ENCODE assay signal across 12 mouse cellular contexts in the genomic region with DNA sequence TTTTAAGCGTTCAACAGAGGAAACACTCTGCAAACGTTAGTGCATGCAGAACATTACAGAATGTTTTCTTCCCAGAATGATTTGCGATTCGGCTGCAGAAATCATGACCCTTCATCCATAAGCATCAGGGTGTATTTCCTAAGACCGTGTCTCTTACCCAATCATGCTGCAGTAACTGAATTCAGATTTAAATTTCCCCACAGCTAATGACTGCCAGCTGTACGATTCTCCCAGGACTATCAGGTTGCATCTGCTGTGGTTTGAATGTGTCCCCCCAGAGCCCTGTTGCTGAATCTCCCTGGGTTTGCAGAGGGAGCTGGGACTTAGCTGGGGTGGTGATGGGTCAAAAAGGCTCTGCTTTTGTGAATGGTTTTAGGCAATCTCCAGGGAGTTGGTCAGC. TPM values are rescaled to one million over a fixed set of nuclear protein-coding genes. Genes with fewer than 3 reads are reported as not detected.
DNase-seq lines count a peak whose midpoint lies in the region; ATAC-seq and TF ChIP-seq lines count a peak whose summit lies in the region.
"Had no signal": no experiment of that assay in that cellular context is flagged by ENCODE, and none has a peak within 500 bp of the region (broad histone marks: within the 10 kb centered on the region; RNA-seq: fewer than 3 reads in every experiment).

No protein-coding gene starts in this region.

- peak; percentile 56 for DNase-seq in hindbrain, embryonic 10.5 days (ENCODE audit: low spot score)
- DNase-seq in NIH3T3 (ENCODE audit: low read depth): peak; percentile 92
- DNase-seq in midbrain, postnatal 0 days (ENCODE audit: low spot score): no peak
- no peak for DNase-seq in natural killer cell, adult 2 months (ENCODE audit: low spot score in 2 of 2)
- no peak for DNase-seq in left cerebral cortex, postnatal 36 days (ENCODE audit: low spot score in 2 of 2)
- DNase-seq: kidney, adult 18-20 months; lung, postnatal 4 days had no signal

- no peak for ATAC-seq in hindbrain, embryonic 13.5 days (ENCODE audit: low FRiP score)
- ATAC-seq in forebrain, embryonic 13.5 days: no peak
- no peak for ATAC-seq in midbrain, postnatal 0 days (ENCODE audit: low FRiP score)
- no peak for ATAC-seq in megakaryocyte, adult 5-6 weeks (ENCODE audit: poor library complexity, severe bottlenecking)

- 0 out of 2 replicates have a peak, but pooled peaks cover 3% of the 10 kb centered on the region for H3K36me3 ChIP-seq in hindbrain, embryonic 10.5 days
- H3K36me3 ChIP-seq in hindbrain, embryonic 13.5 days: 0 out of 2 replicates have a peak, but pooled peaks cover 4% of the 10 kb centered on the region
- 0 out of 2 replicates have a peak, but pooled peaks cover 4% of the 10 kb centered on the region for H3K36me3 ChIP-seq in forebrain, embryonic 13.5 days (ENCODE audit: poor library complexity, severe bottlenecking)
- no peaks in the 10 kb centered on the region for H3K36me3 ChIP-seq in midbrain, postnatal 0 days (ENCODE audit: insufficient read depth, low read length)

- H3K4me1 ChIP-seq in hindbrain, embryonic 10.5 days (replicated peaks): peaks cover 25% of the 10 kb centered on the region
- peaks cover 29% of the 10 kb centered on the region for H3K4me1 ChIP-seq in hindbrain, embryonic 13.5 days (replicated peaks)
- peaks cover 24% of the 10 kb centered on the region for H3K4me1 ChIP-seq in forebrain, embryonic 13.5 days
- peaks cover 9% of the 10 kb centered on the region; the same call in 1 of the 2 replicates for H3K4me1 ChIP-seq in midbrain, postnatal 0 days (ENCODE audit: insufficient read depth, low read length)

- no peak overlapping the region for H3K9ac ChIP-seq in hindbrain, embryonic 13.5 days
- H3K9ac ChIP-seq in forebrain, embryonic 13.5 days: peak overlapping the region; percentile 12; the same call in 1 of the 2 replicates
- H3K9ac ChIP-seq in midbrain, postnatal 0 days (replicated peaks; ENCODE audit: low read length, poor library complexity, severe bottlenecking): no peak overlapping the region
- H3K9ac ChIP-seq: heart, embryonic 12.5 days had no signal

- no peak overlapping the region for H3K4me2 ChIP-seq in hindbrain, embryonic 13.5 days
- 0 out of 2 replicates have a peak overlapping the region, but pooled peaks have one; percentile 4 for H3K4me2 ChIP-seq in forebrain, embryonic 13.5 days
- no peak overlapping the region for H3K4me2 ChIP-seq in midbrain, postnatal 0 days (ENCODE audit: low read depth, low read length, poor library complexity, severe bottlenecking)
- H3K4me2 ChIP-seq: heart, embryonic 12.5 days had no signal

- intact Hi-C loops in left cerebral cortex, postnatal 36 days (cut with DNase I): no loop called here

- H3K9me3 ChIP-seq in hindbrain, embryonic 10.5 days: peaks cover 2% of the 10 kb centered on the region; the same call in 1 of the 2 replicates
- H3K9me3 ChIP-seq in hindbrain, embryonic 13.5 days: peaks cover 4% of the 10 kb centered on the region; the same call in 1 of the 2 replicates
- peaks cover 7% of the 10 kb centered on the region for H3K9me3 ChIP-seq in forebrain, embryonic 13.5 days (replicated peaks)
- H3K9me3 ChIP-seq in midbrain, postnatal 0 days (ENCODE audit: low read length): no peaks in the 10 kb centered on the region

- H3K4me3 ChIP-seq in hindbrain, embryonic 10.5 days: no peak overlapping the region
- H3K4me3 ChIP-seq in hindbrain, embryonic 13.5 days: no peak overlapping the region
- H3K4me3 ChIP-seq in forebrain, embryonic 13.5 days: no peak overlapping the region
- no peak overlapping the region for H3K4me3 ChIP-seq in midbrain, postnatal 0 days (ENCODE audit: low read depth, low read length)
- H3K4me3 ChIP-seq: erythroblast, embryonic 14.5 days; heart, embryonic 12.5 days had no signal

- TF ChIP-seq CTCF in midbrain, postnatal 0 days (IDR thresholded peaks at IDR 0.05): no peak

- 56% methylated on average over 6 of the region's 6 CpGs for WGBS in hindbrain, embryonic 10.5 days
- 42% methylated on average over 6 of the region's 6 CpGs for WGBS in hindbrain, embryonic 13.5 days
- WGBS in forebrain, embryonic 13.5 days: 50% methylated on average over 6 of the region's 6 CpGs
- 45% methylated on average over 6 of the region's 6 CpGs for WGBS in midbrain, postnatal 0 days

- no peak overlapping the region for H3K27ac ChIP-seq in hindbrain, embryonic 10.5 days
- no peak overlapping the region for H3K27ac ChIP-seq in hindbrain, embryonic 13.5 days
- peak overlapping the region; percentile 19; the same call in 1 of the 2 replicates for H3K27ac ChIP-seq in forebrain, embryonic 13.5 days
- H3K27ac ChIP-seq in midbrain, postnatal 0 days (ENCODE audit: low read depth, low read length): peak overlapping the region; percentile 51

- peaks cover 15% of the 10 kb centered on the region for H3K27me3 ChIP-seq in hindbrain, embryonic 10.5 days (ENCODE audit: insufficient read depth, poor library complexity, severe bottlenecking)
- 0 out of 2 replicates have a peak, but pooled peaks cover 5% of the 10 kb centered on the region for H3K27me3 ChIP-seq in hindbrain, embryonic 13.5 days
- no peaks in the 10 kb centered on the region for H3K27me3 ChIP-seq in forebrain, embryonic 13.5 days
- no peaks in the 10 kb centered on the region for H3K27me3 ChIP-seq in midbrain, postnatal 0 days (ENCODE audit: insufficient read depth, low read length)

RNA-seq across cellular contexts. Expression of a gene that starts 5.4 kb away (rescaled TPM):
- polyA plus RNA-seq in hindbrain, embryonic 10.5 days (2016; fragmentation: Nextera tagmentation; extraction: Ambion mirVana): 10.3 and 13.3 TPM in 2 replicates
- 8.0 and 9.3 TPM in 2 replicates for polyA plus RNA-seq in hindbrain, embryonic 13.5 days (2015; fragmentation: Nextera tagmentation; extraction: Ambion mirVana)
- polyA plus RNA-seq in forebrain, embryonic 13.5 days (2015; fragmentation: Nextera tagmentation; extraction: Ambion mirVana): 9.0 and 9.8 TPM in 2 replicates
- total RNA-seq in midbrain, postnatal 0 days (2014; rRNA removed): 9.4 and 10.0 TPM in 2 replicates
- polyA plus RNA-seq in midbrain, postnatal 0 days (2015; fragmentation: Nextera tagmentation; extraction: Ambion mirVana): 6.0 and 7.8 TPM in 2 replicates
- total RNA-seq in megakaryocyte, adult 5-6 weeks (2015): 22.8 and 25.3 TPM in 2 replicates
- 14.8 and 21.9 TPM in 2 replicates for total RNA-seq in megakaryocyte, adult 5-6 weeks (2017)
- 10 to 100 TPM; 15.6 to 20.0 TPM for total RNA-seq in left cerebral cortex, postnatal 36 days (2021)

RNA-seq across cellular contexts. Expression of a gene that starts 20.3 kb away (rescaled TPM):
- 5.1 and 6.9 TPM in 2 replicates for polyA plus RNA-seq in hindbrain, embryonic 10.5 days (2016; fragmentation: Nextera tagmentation; extraction: Ambion mirVana)
- polyA plus RNA-seq in hindbrain, embryonic 13.5 days (2015; fragmentation: Nextera tagmentation; extraction: Ambion mirVana): 1.8 and 2.7 TPM in 2 replicates
- 2.1 and 2.8 TPM in 2 replicates for polyA plus RNA-seq in forebrain, embryonic 13.5 days (2015; fragmentation: Nextera tagmentation; extraction: Ambion mirVana)
- total RNA-seq in midbrain, postnatal 0 days (2014; rRNA removed): 0.38 TPM in 1 of 2 replicates, not detected in the other
- polyA plus RNA-seq in midbrain, postnatal 0 days (2015; fragmentation: Nextera tagmentation; extraction: Ambion mirVana): 0.20 and 0.60 TPM in 2 replicates
- 0.23 TPM in 1 of 2 replicates, not detected in the other for total RNA-seq in megakaryocyte, adult 5-6 weeks (2015)
- total RNA-seq in megakaryocyte, adult 5-6 weeks (2017): not detected in 2 replicates
- under 1 TPM in 1 of 2 experiments, not detected in 1; 0.25 TPM for total RNA-seq in left cerebral cortex, postnatal 36 days (2021)
- polyA plus RNA-seq: erythroblast, embryonic 14.5 days had no signal

Comparison
In these comparisons a context has a peak if more than half of its experiments do, and no peak if none do; other contexts are left out.
1. DNase-seq: peak in hindbrain, embryonic 10.5 days (single experiment) and NIH3T3 (single experiment); none in midbrain, postnatal 0 days (single experiment), natural killer cell, adult 2 months (0 of 2) and left cerebral cortex, postnatal 36 days (0 of 2).
2. H3K27ac ChIP-seq: peak in forebrain, embryonic 13.5 days (single experiment) and midbrain, postnatal 0 days (single experiment); none in hindbrain, embryonic 10.5 days (single experiment) and hindbrain, embryonic 13.5 days (single experiment).